Mouse (Mus musculus) ES-E14 (cell line): ENCODE results near the gene Rap2a. TPM values are rescaled to one million over a fixed set of nuclear protein-coding genes. Genes with fewer than 3 reads are reported as not detected.

Experiments used
- DNase-seq: peaks from one replicate; pipeline ENCODE4 v3.0.0-alpha.2; 2013; ENCODE audit warnings: low read depth, low spot score
- H3K27ac ChIP-seq: 2 replicates; pipeline ENCODE4 v1.5.1; 2012; ENCODE audit warnings: low read depth, mild to moderate bottlenecking, low read length, moderate library complexity, mixed read lengths; ENCODE audit not compliant: poor library complexity, insufficient read depth, severe bottlenecking
- H3K36me3 ChIP-seq: 2 replicates; pipeline ENCODE4 v1.6.1; 2012; ENCODE audit warnings: mild to moderate bottlenecking, low read length, moderate library complexity, mixed read lengths; ENCODE audit not compliant: control insufficient read depth, poor library complexity, insufficient read depth, severe bottlenecking
- H3K4me1 ChIP-seq, 2 experiments: fragments of 150-350 bp in 1 of 2; sonication (generic) in 1 of 2; 2 replicates each; pipeline ENCODE4 v1.6.1; 2012; ENCODE audit warnings: low read length in 2 of 2, mild to moderate bottlenecking in 1 of 2, mixed read lengths in 1 of 2; ENCODE audit not compliant: control insufficient read depth in 2 of 2, insufficient read depth in 2 of 2, poor library complexity in 1 of 2
- H3K4me3 ChIP-seq, 2 experiments: fragments of 150-350 bp in 1 of 2; sonication (generic) in 1 of 2; 2 replicates each; pipeline ENCODE4 v1.5.1; 2012; ENCODE audit warnings: low read length in 2 of 2, low read depth in 1 of 2, mild to moderate bottlenecking in 1 of 2, mixed read lengths in 1 of 2; ENCODE audit not compliant: insufficient read depth in 1 of 2, poor library complexity in 1 of 2, severe bottlenecking in 1 of 2
- H3K9ac ChIP-seq: 2 replicates; pipeline ENCODE4 v1.6.1; 2012; ENCODE audit warnings: low read depth, mild to moderate bottlenecking, low read length, mixed read lengths; ENCODE audit not compliant: poor library complexity, insufficient read depth, severe bottlenecking
- H3K9me3 ChIP-seq: fragments of 150-350 bp; sonication (generic); 2 replicates; pipeline ENCODE4 v1.6.1; 2012; ENCODE audit warnings: low read depth, mild to moderate bottlenecking, low read length; ENCODE audit not compliant: control insufficient read depth, insufficient read depth
- CHD2 ChIP-seq: IDR thresholded peaks from 2 replicates; pipeline ENCODE4 v1.6.1; 2014; ENCODE audit warnings: mild to moderate bottlenecking, low read depth, low read length, inconsistent platforms
- HCFC1 ChIP-seq: IDR thresholded peaks from 2 replicates; pipeline ENCODE4 v1.6.1; 2012; ENCODE audit warnings: low read length, inconsistent platforms, borderline replicate concordance; ENCODE audit not compliant: insufficient read depth
- MAFK ChIP-seq: IDR thresholded peaks from 2 replicates; pipeline ENCODE4 v1.6.1; 2014; ENCODE audit warnings: mild to moderate bottlenecking, low read depth, low read length, inconsistent platforms; ENCODE audit not compliant: insufficient read depth
- ZC3H11A ChIP-seq: IDR thresholded peaks from 2 replicates; pipeline ENCODE4 v1.6.1; 2012; ENCODE audit warnings: low read depth, mild to moderate bottlenecking, inconsistent platforms, low read length, borderline replicate concordance
- ZNF384 ChIP-seq: IDR thresholded peaks from 2 replicates; pipeline ENCODE4 v1.6.1; 2012; ENCODE audit warnings: low read depth, low read length, inconsistent platforms
- in situ Hi-C, 2 experiments: fragments of 600-800 bp; cut with MboI; formaldehyde crosslinking; loops; one replicate each; pipeline ENCODE4 v1.15.1; 2025; ENCODE audit warnings: low sequenced_read_pairs in 2 of 2, inconsistent platforms in 1 of 2; ENCODE audit not compliant: unreplicated experiment in 2 of 2
- total RNA-seq: library from RNA; depleted of rRNA; stranded (reverse); fragments of 300-350 nt; gene quantifications from 2 replicates; pipeline ENCODE4 v1.2.3, GENCODE M21; 2012

Gene Rap2a
- total RNA-seq, 1 experiment, result 5.5 TPM

DNA sequence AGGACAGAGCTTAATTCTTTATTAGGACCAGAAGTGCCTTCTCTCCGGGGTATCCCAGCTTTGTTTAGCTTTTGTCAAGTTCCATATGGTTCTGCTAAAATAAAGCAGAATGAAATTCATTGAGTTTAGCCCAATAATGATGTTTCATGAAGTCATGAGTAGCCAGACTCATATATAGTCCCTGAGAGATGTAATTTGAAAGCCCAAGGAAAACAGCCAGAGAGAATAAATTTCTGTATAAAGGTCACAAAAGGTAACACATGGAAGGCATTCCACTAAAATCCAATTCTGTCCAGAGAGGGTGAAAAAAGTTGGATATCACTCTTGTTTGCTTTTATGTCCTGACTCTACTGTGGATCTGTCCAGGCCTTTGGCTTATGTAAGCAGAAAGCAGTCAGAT is 43.4 kb upstream of the Rap2a start:
- Histone ChIP-seq H3K4me1 (no peaks in the 10 kb centered on the region), H3K4me3 (no peak overlapping the region), H3K36me3 (no peaks in the 10 kb centered on the region), H3K9ac (no peak overlapping the region), H3K27ac (no peak overlapping the region), H3K9me3 (no peaks in the 10 kb centered on the region)
- no peak for TF ChIP-seq ZC3H11A
- no peak for TF ChIP-seq HCFC1
- TF ChIP-seq MAFK, result no peak
- no peak for TF ChIP-seq CHD2
- in situ Hi-C loops, result no loop called here
- no peak for DNase-seq

DNA sequence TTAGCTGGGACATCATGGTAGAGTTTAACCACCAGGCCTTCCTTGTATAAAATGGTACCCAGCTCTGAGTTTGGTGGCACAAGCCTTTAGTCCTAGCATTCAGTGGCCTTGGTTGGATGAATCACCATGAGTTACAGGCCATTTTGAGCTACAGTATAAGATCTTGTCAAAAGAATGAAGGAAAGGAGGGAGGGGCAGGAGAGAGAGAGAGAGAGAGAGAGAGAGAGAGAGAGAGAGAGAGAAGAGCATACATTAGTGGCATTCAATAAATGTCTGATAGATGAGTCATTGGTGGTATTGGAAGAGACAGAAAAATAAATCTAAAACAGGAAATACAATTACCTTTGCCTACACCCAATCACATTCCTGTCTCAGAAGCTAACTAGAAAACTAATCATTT is 37.5 kb upstream of the Rap2a start:
- Histone ChIP-seq H3K4me1 (no peaks in the 10 kb centered on the region), H3K27ac (no peak overlapping the region), H3K36me3 (no peaks in the 10 kb centered on the region), H3K9ac (no peak overlapping the region), H3K4me3 (no peak overlapping the region), H3K9me3 (no peaks in the 10 kb centered on the region)
- no peak for TF ChIP-seq ZC3H11A
- no peak for TF ChIP-seq MAFK
- TF ChIP-seq ZNF384, result no peak
- TF ChIP-seq CHD2, result no peak
- TF ChIP-seq HCFC1, result no peak
- DNase-seq, result no peak
- in situ Hi-C loops, result no loop called here

DNA sequence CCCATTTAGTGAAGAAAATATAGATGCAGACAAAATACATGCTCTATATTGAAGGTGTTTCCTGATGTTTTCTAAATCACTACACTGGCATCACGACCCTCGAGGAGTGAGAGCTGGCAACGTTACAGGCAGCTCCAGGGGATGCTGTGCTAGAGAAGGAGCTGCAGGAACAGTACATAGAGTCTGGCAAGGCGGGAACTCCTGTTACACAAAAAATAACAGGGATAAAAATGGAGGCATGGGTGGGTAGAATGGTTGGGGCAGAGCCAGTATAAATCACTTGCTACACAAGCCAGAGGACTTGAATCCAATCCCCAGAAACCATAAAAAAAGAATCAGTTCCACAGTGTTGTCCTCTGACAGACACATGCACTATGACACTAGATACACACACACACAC is 37.0 kb upstream of the Rap2a start:
- Histone ChIP-seq H3K9me3 (no peaks in the 10 kb centered on the region), H3K9ac (no peak overlapping the region), H3K4me1 (no peaks in the 10 kb centered on the region), H3K4me3 (no peak overlapping the region), H3K27ac (no peak overlapping the region), H3K36me3 (no peaks in the 10 kb centered on the region)
- in situ Hi-C loops, result no loop called here
- no peak for DNase-seq
- TF ChIP-seq CHD2 (no peak), ZC3H11A (no peak), ZNF384 (no peak), MAFK (no peak), HCFC1 (no peak)

- DNase-seq, result no peak
- Histone ChIP-seq H3K36me3 (no peaks in the 10 kb centered on the region), H3K9ac (no peak overlapping the region), H3K4me3 (no peak overlapping the region), H3K27ac (no peak overlapping the region), H3K9me3 (no peaks in the 10 kb centered on the region), H3K4me1 (no peaks in the 10 kb centered on the region)
- TF ChIP-seq MAFK, result no peak
- no peak for TF ChIP-seq ZC3H11A
- no peak for TF ChIP-seq CHD2
- no peak for TF ChIP-seq ZNF384
- TF ChIP-seq HCFC1, result no peak
- in situ Hi-C loops, result no loop called here
Measured at GRCm38 (mm10) chr14:120441836-120442235, 36.4 kb upstream of the Rap2a start.

DNA sequence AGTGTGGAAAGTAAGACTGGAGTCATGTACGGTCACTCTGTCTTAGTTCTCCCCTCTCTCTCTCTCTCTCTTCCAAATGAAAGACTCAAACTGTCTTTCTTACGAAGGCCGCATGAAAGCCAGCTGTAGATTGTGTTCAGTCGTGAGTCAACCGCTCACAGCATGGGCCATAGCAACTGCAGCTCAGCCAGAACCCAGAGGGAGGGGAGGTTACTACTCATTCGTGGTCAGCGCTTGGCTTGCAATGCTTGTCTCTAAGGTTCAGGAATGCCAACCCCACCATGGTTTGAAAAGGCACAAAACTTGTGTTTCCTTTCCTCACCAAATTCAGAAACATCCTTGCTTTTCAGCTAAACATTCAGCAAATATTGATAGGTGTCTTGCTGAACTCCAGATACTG is 24.0 kb upstream of the Rap2a start:
- no peak overlapping the region for H3K4me3 ChIP-seq
- no peaks in the 10 kb centered on the region for H3K4me1 ChIP-seq
- no peak for DNase-seq
- no peak overlapping the region for H3K27ac ChIP-seq
- no peak for TF ChIP-seq MAFK
- no peaks in the 10 kb centered on the region for H3K36me3 ChIP-seq
- H3K9me3 ChIP-seq, result peaks cover 12% of the 10 kb centered on the region; the same call in 1 of the 2 replicates
- no peak overlapping the region for H3K9ac ChIP-seq
- in situ Hi-C loops, result no loop called here
